Mouse (Mus musculus) cerebellum, postnatal 36 days (tissue): ENCODE measurements around the gene Rspo4.

Source experiments
- DNase-seq, 2 experiments: peaks; one replicate each; pipeline ENCODE4 v3.0.0; 2021 to 2022; ENCODE audit warnings: mixed read lengths in 2 of 2

Rspo4 gene

GRCm38 (mm10) chr2:151842648-151843226 is at the start of gene Rspo4:
TSS of gene Rspo4 (plus strand) at chr2:151842927.
- DNase-seq: no peak

GRCm38 (mm10) chr2:151815586-151815985 is 27.1 kb upstream of the Rspo4 start:
- no peak for DNase-seq

GRCm38 (mm10) chr2:151862257-151862810 is 19.6 kb downstream of the Rspo4 start:
- DNase-seq: no peak

GRCm38 (mm10) chr2:151864941-151865340 is 22.2 kb downstream of the Rspo4 start:
- no peak for DNase-seq

- DNase-seq: peak; percentile 38 to 47
These were observed 23.8 kb downstream of the Rspo4 start for GRCm38 (mm10) chr2:151866487-151866886.

- no peak for DNase-seq
These were observed 25.5 kb downstream of the Rspo4 start for GRCm38 (mm10) chr2:151868196-151868595.

GRCm38 (mm10) chr2:151874551-151874950 is 31.8 kb downstream of the Rspo4 start:
- peak; percentile 6 to 17 for DNase-seq

GRCm38 (mm10) chr2:151876012-151876485 is 33.3 kb downstream of the Rspo4 start:
- DNase-seq: peak; percentile 48 to 60

- no peak for DNase-seq
These were observed 35.9 kb downstream of the Rspo4 start for GRCm38 (mm10) chr2:151878645-151879044.

GRCm38 (mm10) chr2:151879760-151880159 is 37.0 kb downstream of the Rspo4 start:
- DNase-seq: no peak

GRCm38 (mm10) chr2:151891031-151891430 is 48.3 kb downstream of the Rspo4 start:
- DNase-seq: no peak

GRCm38 (mm10) chr2:151893122-151893774 is 50.5 kb downstream of the Rspo4 start:
- no peak for DNase-seq

- DNase-seq: no peak
These were observed 51.7 kb downstream of the Rspo4 start for GRCm38 (mm10) chr2:151894209-151894980.

GRCm38 (mm10) chr2:151895911-151896310 is 53.2 kb downstream of the Rspo4 start:
- DNase-seq: no peak

GRCm38 (mm10) chr2:151898106-151898505 is 55.4 kb downstream of the Rspo4 start:
- no peak for DNase-seq

- no peak for DNase-seq
These were observed 58.1 kb downstream of the Rspo4 start for GRCm38 (mm10) chr2:151900845-151901244.

- no peak for DNase-seq
These were observed 60.5 kb downstream of the Rspo4 start for GRCm38 (mm10) chr2:151903267-151903666.

- DNase-seq: peak in 1 of 2 experiments; percentile 15
These were observed 61.2 kb downstream of the Rspo4 start for GRCm38 (mm10) chr2:151903933-151904332.

GRCm38 (mm10) chr2:151904636-151905035 is 61.9 kb downstream of the Rspo4 start:
- no peak for DNase-seq

GRCm38 (mm10) chr2:151907020-151907419 is 64.3 kb downstream of the Rspo4 start:
- DNase-seq: no peak

GRCm38 (mm10) chr2:151909386-151909785 is 66.7 kb downstream of the Rspo4 start:
- no peak for DNase-seq

GRCm38 (mm10) chr2:151910498-151910897 is 67.8 kb downstream of the Rspo4 start:
- DNase-seq: no peak

- no peak for DNase-seq
These were observed 68.3 kb downstream of the Rspo4 start, which contains the start of gene Angpt4 for GRCm38 (mm10) chr2:151910919-151911500. TSS of gene Angpt4 (plus strand) at chr2:151911210.
